Mouse (Mus musculus) erythroblast, embryonic 14.5 days (primary cell): Measurements from ENCODE around the gene Akap17b.

Experiments used
- GATA1 ChIP-seq: IDR thresholded peaks from 2 replicates; pipeline ENCODE4 v1.6.1; 2012; ENCODE audit warnings: low read length, inconsistent platforms, mixed read lengths
- TAL1 ChIP-seq: IDR thresholded peaks from 3 replicates; pipeline ENCODE4 v1.6.1; 2012; ENCODE audit warnings: low read length, inconsistent platforms, mixed read lengths

DNA sequence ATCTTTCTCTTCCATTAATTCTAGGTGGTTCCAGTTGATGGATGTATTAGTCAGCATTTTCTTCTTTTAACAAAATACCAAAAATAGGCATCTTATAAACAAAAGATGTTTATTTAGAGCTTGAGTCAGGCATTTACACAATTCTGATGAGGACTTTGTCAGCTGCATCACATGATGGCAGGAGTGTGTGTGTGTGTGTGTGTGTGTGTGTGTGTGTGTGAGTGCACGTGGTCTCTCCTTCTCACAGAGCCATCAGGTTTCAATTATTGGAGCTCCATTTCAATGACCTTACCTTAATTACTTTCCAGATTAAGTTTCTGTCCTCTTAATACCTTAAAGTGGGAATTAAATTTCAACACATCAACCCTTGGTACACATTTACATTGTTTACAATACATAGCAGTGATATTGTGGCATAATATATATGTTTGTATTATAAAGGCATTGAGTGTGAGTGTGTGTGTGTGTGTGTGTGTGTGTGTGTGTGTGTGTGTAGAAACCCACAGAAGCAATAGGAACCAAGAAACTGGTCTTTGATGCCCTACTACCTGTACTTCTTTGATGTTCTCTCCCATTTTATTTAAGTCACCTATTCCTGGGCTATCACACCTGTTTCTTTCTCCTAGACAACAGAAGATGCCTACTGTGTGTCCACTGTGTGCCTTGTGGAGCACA, 58.4 kb downstream of the Akap17b start:
- TF ChIP-seq TAL1 (no peak), GATA1 (no peak)
